Mouse (Mus musculus) embryonic fibroblast, embryonic 13.5 days (primary cell): ENCODE results near the gene Arl6ip1. TPM values are rescaled to one million over a fixed set of nuclear protein-coding genes. Genes with fewer than 3 reads are reported as not detected.

Experiments used
- H3K27ac ChIP-seq: 2 replicates; pipeline ENCODE4 v1.5.1; 2012; ENCODE audit warnings: low read length, control low read depth, inconsistent platforms; ENCODE audit not compliant: insufficient read depth
- H3K4me1 ChIP-seq: 2 replicates; pipeline ENCODE4 v1.6.1; 2011; ENCODE audit warnings: low read length; ENCODE audit not compliant: control insufficient read depth, insufficient read depth
- H3K4me3 ChIP-seq: 2 replicates; pipeline ENCODE4 v1.5.1; 2011; ENCODE audit warnings: mild to moderate bottlenecking, control low read depth, low read length; ENCODE audit not compliant: insufficient read depth
- CTCF ChIP-seq: IDR thresholded peaks from 2 replicates; pipeline ENCODE4 v1.5.1; 2011; ENCODE audit warnings: mild to moderate bottlenecking, control low read depth, low read length, moderate library complexity, borderline replicate concordance; ENCODE audit not compliant: insufficient read depth
- POLR2A ChIP-seq: IDR thresholded peaks from 2 replicates; pipeline ENCODE4 v1.6.1; 2011; ENCODE audit warnings: low read depth, mild to moderate bottlenecking, control low read depth, low read length, moderate library complexity
- polyA plus RNA-seq: library from polyadenylated mRNA; stranded (reverse); fragments of >200 nt; gene quantifications from 2 replicates; pipeline ENCODE4 v1.2.4, GENCODE M21; 2011; ENCODE audit warnings: low read depth; ENCODE audit not compliant: missing spikeins, insufficient read length

Arl6ip1 gene
- polyA plus RNA-seq, 1 experiment = 159 TPM

- no peak overlapping the region for H3K4me3 ChIP-seq
- H3K27ac ChIP-seq = no peak overlapping the region
- TF ChIP-seq POLR2A (no peak), CTCF (no peak)
- H3K4me1 ChIP-seq = peaks cover 3% of the 10 kb centered on the region
Measured at GRCm38 (mm10) chr7:118117539-118118210, 11.8 kb downstream of the Arl6ip1 start.

GRCm38 (mm10) chr7:118116787-118117538 is 12.5 kb downstream of the Arl6ip1 start:
- TF ChIP-seq CTCF = no peak
- TF ChIP-seq POLR2A = no peak; the same call in 1 of the 2 replicates
- Histone ChIP-seq H3K4me1 (peaks cover 7% of the 10 kb centered on the region), H3K27ac (no peak overlapping the region), H3K4me3 (no peak overlapping the region)

DNA sequence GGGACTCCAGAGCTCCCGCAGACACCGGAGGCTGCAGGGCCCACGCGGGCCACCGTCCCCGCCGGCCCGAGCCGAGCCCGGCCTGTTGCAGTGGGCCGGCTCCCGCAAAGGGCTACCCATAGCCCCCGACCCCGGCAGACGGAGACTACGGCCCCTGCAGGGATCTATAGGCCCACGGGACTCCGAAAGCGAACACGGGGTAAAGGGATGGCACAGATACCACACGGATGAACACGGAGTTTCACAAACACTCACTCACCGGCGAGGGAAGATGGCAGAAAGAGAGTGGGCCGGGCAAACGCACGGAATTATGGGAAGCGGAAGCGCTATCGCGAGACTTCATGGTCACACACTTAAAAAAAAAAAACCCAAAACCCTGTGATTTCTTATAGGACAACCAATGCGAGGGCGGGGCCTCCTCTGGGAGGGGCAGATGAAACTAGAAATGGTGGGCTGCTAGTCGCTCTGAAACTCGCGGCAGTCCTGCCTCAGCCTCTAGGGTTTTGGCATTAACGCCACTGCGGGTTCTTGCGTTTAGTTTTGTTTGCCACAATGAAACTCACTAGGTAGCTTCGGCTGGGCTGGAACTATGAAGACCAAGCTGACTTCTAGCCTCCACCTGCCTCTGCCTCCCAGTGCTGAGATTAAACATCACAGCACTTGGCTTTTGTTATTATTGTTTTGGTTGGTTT is 13.4 kb downstream of the Arl6ip1 start, which contains the start of gene Rps15a:
Gene Rps15a (minus strand): TSS at position 312 of the 692 bp plus-strand sequence.
- Histone ChIP-seq H3K27ac (peak within 1 kb of the TSS; percentile 64), H3K4me3 (peak within 1 kb of the TSS; percentile 98), H3K4me1 (peaks cover 10% of the 10 kb centered on the region)
- TF ChIP-seq POLR2A (peak; percentile 99), CTCF (no peak)

DNA sequence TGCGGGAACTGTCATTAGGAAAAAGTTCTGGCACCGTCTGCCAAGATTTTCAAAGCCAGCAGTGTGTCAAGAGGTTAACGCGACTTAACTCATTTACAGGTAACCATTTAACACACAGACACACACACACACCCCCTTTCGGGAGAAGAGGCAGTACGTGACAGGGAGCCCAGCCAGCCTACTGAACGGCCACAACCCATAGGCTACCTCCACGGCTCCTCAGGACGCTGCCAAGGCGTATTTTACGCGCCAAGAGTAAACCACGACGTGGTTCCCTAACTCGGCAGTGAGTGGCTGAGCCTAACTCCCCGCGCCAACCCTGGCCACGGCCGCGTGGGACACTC is 14.0 kb downstream of the Arl6ip1 start:
- TF ChIP-seq POLR2A (peak; percentile 36; the same call in 1 of the 2 replicates), CTCF (no peak)
- Histone ChIP-seq H3K27ac (peak overlapping the region; percentile 64), H3K4me3 (peak overlapping the region; percentile 98), H3K4me1 (peaks cover 10% of the 10 kb centered on the region)

DNA sequence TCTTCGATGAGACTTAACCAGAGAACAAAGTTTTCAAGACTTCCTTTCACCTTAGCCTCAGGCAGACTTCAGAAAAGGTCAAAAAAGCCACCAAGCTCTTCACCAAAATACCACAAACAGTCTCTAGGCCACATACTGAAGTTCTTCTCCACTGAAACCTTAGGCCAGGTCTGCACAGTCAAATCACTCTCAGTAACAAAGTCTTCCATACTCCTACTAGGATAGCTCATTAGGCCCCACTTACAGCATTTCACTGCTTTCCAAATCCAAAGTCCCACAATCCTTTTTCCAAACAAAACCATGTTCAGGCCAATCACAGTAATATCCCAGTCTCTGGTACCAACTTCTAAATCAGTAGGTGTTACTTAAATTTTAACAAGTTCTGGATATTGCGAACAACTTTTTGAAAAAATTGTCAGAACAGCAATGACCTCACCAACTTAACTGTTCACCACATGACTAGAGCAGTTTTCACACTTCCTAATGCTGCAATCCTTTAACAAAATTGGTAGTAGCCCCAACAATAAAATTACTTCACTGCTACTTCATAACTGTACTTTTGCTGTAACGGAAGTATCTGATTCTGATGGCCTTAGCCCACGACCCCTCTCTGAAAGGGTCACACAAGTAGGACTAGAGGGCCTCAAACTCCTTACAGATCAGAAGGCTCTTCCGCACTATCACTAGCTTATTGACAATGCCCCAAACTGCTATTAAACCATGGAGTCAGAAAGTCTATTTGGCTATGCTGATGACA is 15.7 kb downstream of the Arl6ip1 start:
- Histone ChIP-seq H3K4me3 (peak overlapping the region; percentile 98), H3K27ac (no peak overlapping the region), H3K4me1 (peaks cover 11% of the 10 kb centered on the region)
- TF ChIP-seq POLR2A = no peak
- TF ChIP-seq CTCF = no peak

GRCm38 (mm10) chr7:118111128-118111527 is 18.3 kb downstream of the Arl6ip1 start:
- Histone ChIP-seq H3K4me1 (peaks cover 17% of the 10 kb centered on the region), H3K4me3 (peak overlapping the region; percentile 98), H3K27ac (no peak overlapping the region)
- TF ChIP-seq CTCF = no peak
- no peak for TF ChIP-seq POLR2A

DNA sequence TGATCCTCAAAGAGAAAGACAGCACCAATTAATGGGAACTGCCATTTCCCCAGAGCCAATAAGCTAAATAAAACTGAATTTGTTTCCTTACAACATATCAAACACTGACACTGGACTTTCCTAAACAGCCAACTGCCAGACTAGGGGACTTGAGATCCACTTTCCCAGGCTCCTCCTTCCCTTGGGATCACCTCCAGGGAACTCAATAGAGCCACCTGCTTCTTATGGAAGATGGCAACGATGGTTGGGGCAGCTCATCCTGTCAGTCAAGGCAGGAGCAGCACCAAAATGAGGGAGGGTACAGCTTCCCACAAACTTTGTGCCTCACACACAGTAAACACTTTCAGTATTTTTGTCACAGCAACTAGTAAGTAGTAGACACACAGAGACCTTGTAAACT is 21.8 kb downstream of the Arl6ip1 start:
- no peak overlapping the region for H3K27ac ChIP-seq
- H3K4me1 ChIP-seq = peaks cover 23% of the 10 kb centered on the region
- no peak for TF ChIP-seq CTCF
- TF ChIP-seq POLR2A = no peak
- H3K4me3 ChIP-seq = no peak overlapping the region

GRCm38 (mm10) chr7:118104458-118105052 is 24.9 kb downstream of the Arl6ip1 start:
- Histone ChIP-seq H3K4me3 (no peak overlapping the region), H3K4me1 (peaks cover 16% of the 10 kb centered on the region)
- TF ChIP-seq CTCF (no peak), POLR2A (no peak)

More at GRCm38 (mm10) chr7:118104458-118105052, 24.9 kb downstream of the Arl6ip1 start:
- peak overlapping the region; percentile 94 for H3K27ac ChIP-seq
